Mouse (Mus musculus) cerebral cortex, adult 2 months (tissue): ENCODE measurements around the gene Jakmip3.

Experiments used
- WGBS: fragments of 180-500 bp; shearing (Covaris S2); methylation state at CpG from one replicate; pipeline ENCODE4 v1.1.7; 2018; 5-methylcytosine and 5-hydroxymethylcytosine counted together

The Jakmip3 gene

GRCm38 (mm10) chr7:139096399-139096798, 155.9 kb downstream of the Jakmip3 start:
- WGBS: 91% methylated on average over 6 of the region's 6 CpGs

- WGBS: 70% methylated on average over 12 of the region's 12 CpGs
Measured at GRCm38 (mm10) chr7:139100531-139101095, 160.1 kb downstream of the Jakmip3 start.

GRCm38 (mm10) chr7:139101286-139101804, 160.8 kb downstream of the Jakmip3 start:
- whole genome bisulfite sequencing: 53% methylated on average over 10 of the region's 10 CpGs

- 40% methylated on average over 3 of the region's 3 CpGs for WGBS
Measured at GRCm38 (mm10) chr7:139101826-139102225, 161.3 kb downstream of the Jakmip3 start.

- WGBS: 46% methylated on average over 10 of the region's 10 CpGs
Measured at GRCm38 (mm10) chr7:139103960-139104381, 163.4 kb downstream of the Jakmip3 start.

GRCm38 (mm10) chr7:139105076-139105475, 164.5 kb downstream of the Jakmip3 start:
- WGBS: 82% methylated on average over 5 of the region's 5 CpGs

GRCm38 (mm10) chr7:139105705-139106104, 165.2 kb downstream of the Jakmip3 start:
- 64% methylated on average over 7 of the region's 7 CpGs for WGBS

- 56% methylated on average over 9 of the region's 9 CpGs for WGBS
Measured at GRCm38 (mm10) chr7:139107908-139108650, 167.5 kb downstream of the Jakmip3 start.

GRCm38 (mm10) chr7:139119152-139119774, 178.7 kb downstream of the Jakmip3 start:
- 41% methylated on average over 13 of the region's 13 CpGs for WGBS

GRCm38 (mm10) chr7:139119775-139120153, 179.2 kb downstream of the Jakmip3 start:
- 62% methylated on average over 2 of the region's 2 CpGs for WGBS

GRCm38 (mm10) chr7:139125881-139126280, 185.4 kb downstream of the Jakmip3 start:
- 82% methylated on average over 4 of the region's 4 CpGs for whole genome bisulfite sequencing

GRCm38 (mm10) chr7:139126549-139126948, 186.0 kb downstream of the Jakmip3 start:
- WGBS: 48% methylated on average over 7 of the region's 7 CpGs

GRCm38 (mm10) chr7:139128994-139129393, 188.5 kb downstream of the Jakmip3 start:
- 75% methylated on average over 4 of the region's 4 CpGs for WGBS

- 50% methylated on average over 6 of the region's 6 CpGs for WGBS
Measured at GRCm38 (mm10) chr7:139130361-139130760, 189.8 kb downstream of the Jakmip3 start.

GRCm38 (mm10) chr7:139131538-139131937, 191.0 kb downstream of the Jakmip3 start:
- WGBS: 75% methylated on average over 8 of the region's 8 CpGs

- 50% methylated on average over 3 of the region's 3 CpGs for WGBS
Measured at GRCm38 (mm10) chr7:139133446-139133845, 192.9 kb downstream of the Jakmip3 start.
